Mouse (Mus musculus): ENCODE results near the gene Plekhg6.

DNA sequence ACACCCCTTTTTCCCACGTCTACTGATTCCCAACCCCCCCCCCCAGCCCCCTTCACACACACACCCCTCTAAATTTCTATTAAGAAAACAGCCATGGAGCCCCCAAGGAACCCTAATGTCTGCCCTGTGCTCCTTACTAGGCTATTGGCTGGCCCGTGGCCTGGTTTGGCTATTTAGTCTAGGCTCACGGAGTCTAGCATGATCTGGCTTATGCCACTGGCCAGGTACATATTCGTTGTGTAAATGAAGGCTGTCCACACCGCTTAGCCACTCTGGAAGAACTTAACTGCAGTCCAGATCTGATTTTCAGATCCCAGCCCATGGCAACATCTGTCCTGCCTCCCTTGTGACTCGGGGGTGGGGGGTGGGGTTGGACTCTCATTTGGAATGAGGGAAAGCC lies 65.8 kb downstream of the Plekhg6 start:
- TF ChIP-seq CTCF (IDR thresholded peaks at IDR 0.05) (no peak), EP300 (IDR thresholded peaks at IDR 0.05) (no peak)

Measured in lung, postnatal 0 days (tissue).